Mouse (Mus musculus) lung, postnatal 0 days (tissue): Measurements from ENCODE around the gene Bmpr1a. TPM values are rescaled to one million over a fixed set of nuclear protein-coding genes. Genes with fewer than 3 reads are reported as not detected.
A peak's percentile ranks its signal among the peaks of the same experiment; 100 is the strongest.

ENCODE experiments used
- ATAC-seq: fragments of 200-750 bp; cut with Nextera tagmentation; 2 replicates; pipeline ENCODE4 v1.8.0; 2017; ENCODE audit warnings: moderate library complexity
- DNase-seq: peaks from one replicate; pipeline ENCODE4 v3.0.0-alpha.2; 2016; ENCODE audit warnings: low spot score
- H3K27ac ChIP-seq: fragments of 300-500 bp; sonication (generic); 2 replicates; pipeline ENCODE4 v1.5.1; 2014; ENCODE audit warnings: antibody characterized with exemption, mild to moderate bottlenecking, low read length, mixed read lengths
- H3K27me3 ChIP-seq: fragments of 300-500 bp; sonication (generic); replicated peaks from 2 replicates; pipeline ENCODE4 v1.6.1; 2014; ENCODE audit warnings: low read length, mixed read lengths; ENCODE audit not compliant: insufficient read depth
- H3K36me3 ChIP-seq: fragments of 300-500 bp; sonication (generic); 2 replicates; pipeline ENCODE4 v1.6.1; 2014; ENCODE audit warnings: low read length, mixed read lengths; ENCODE audit not compliant: insufficient read depth
- H3K4me1 ChIP-seq: fragments of 300-500 bp; sonication (generic); 2 replicates; pipeline ENCODE4 v1.6.1; 2014; ENCODE audit warnings: antibody characterized with exemption, low read depth, low read length, mixed read lengths; ENCODE audit not compliant: insufficient read depth
- H3K4me2 ChIP-seq: fragments of 300-500 bp; sonication (generic); replicated peaks from 2 replicates; pipeline ENCODE4 v1.6.1; 2014; ENCODE audit warnings: low read depth, mild to moderate bottlenecking, low read length, moderate library complexity, mixed read lengths
- H3K4me3 ChIP-seq: fragments of 300-500 bp; sonication (generic); 2 replicates; pipeline ENCODE4 v1.5.1; 2014; ENCODE audit warnings: low read depth, low read length
- H3K9ac ChIP-seq: fragments of 300-500 bp; sonication (generic); replicated peaks from 2 replicates; pipeline ENCODE4 v1.6.1; 2014; ENCODE audit warnings: low read depth, mild to moderate bottlenecking
- H3K9me3 ChIP-seq: fragments of 300-500 bp; sonication (generic); 2 replicates; pipeline ENCODE4 v1.6.1; 2016; ENCODE audit warnings: low read length, mixed read lengths
- CTCF ChIP-seq: IDR thresholded peaks from 2 replicates; pipeline ENCODE4 v1.5.1; 2016; ENCODE audit warnings: antibody characterized with exemption, mild to moderate bottlenecking
- EP300 ChIP-seq: IDR thresholded peaks from 2 replicates; pipeline ENCODE4 v1.6.1; 2016; ENCODE audit warnings: antibody characterized with exemption, mild to moderate bottlenecking, control low read depth
- WGBS: fragments of 180-500 bp; shearing (Covaris S2); extraction: QIAGEN DNeasy Blood & Tissue Kit; methylation state at CpG from one replicate; pipeline ENCODE4 v1.1.7; 2014; 5-methylcytosine and 5-hydroxymethylcytosine counted together
- polyA plus RNA-seq: library from polyadenylated mRNA; unstranded; fragments of >200 nt; fragmentation: Nextera tagmentation; extraction: Ambion mirVana; gene quantifications from 2 replicates; pipeline ENCODE4 v1.2.1, GENCODE M21; 2015

Bmpr1a gene
- polyA plus RNA-seq, 1 experiment from 2014 or later = 19.6 TPM

DNA sequence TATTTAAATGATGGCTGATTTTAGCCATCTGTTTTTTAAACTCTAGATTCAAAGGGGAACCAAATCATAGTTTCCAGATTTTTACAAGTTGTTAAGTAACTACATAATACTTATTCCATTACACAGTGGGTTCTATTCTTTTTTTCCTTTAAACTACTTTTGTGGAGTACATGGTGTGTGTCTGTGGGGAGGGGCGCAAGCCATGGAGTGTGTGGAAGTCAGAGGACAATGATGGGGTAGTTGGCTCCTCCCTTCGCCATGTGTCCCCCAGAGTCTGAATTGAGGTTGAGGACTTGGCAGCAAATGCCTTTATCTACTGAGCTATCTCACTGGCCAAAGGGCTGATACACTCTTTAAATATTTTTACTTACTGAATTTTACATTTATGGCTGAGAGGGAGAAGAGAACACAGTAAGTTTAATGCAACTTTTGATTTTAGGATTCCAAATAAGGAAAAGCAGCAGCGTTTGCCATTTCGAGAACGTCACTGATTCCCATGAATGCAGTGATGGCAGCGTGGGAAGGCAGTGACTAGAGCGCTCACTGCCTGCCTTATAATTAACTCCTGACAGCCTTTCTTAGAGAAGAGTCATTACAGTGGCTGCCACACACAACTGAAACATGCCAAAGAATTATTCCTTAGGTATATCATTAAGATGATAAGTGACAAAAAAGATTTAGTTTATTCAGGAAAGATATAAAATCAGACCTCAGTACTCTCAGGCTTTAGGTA lies 90.8 kb downstream of the Bmpr1a start:
- Histone ChIP-seq H3K4me1 (no peaks in the 10 kb centered on the region), H3K9me3 (no peaks in the 10 kb centered on the region), H3K27me3 (no peaks in the 10 kb centered on the region), H3K4me2 (no peak overlapping the region), H3K4me3 (no peak overlapping the region), H3K9ac (no peak overlapping the region), H3K36me3 (peaks cover 17% of the 10 kb centered on the region; the same call in 1 of the 2 replicates), H3K27ac (no peak overlapping the region)
- ATAC-seq (no peak), DNase-seq (no peak)
- WGBS = 91% methylated on average over 7 of the region's 7 CpGs
- no peak for TF ChIP-seq EP300
- no peak for TF ChIP-seq CTCF

DNA sequence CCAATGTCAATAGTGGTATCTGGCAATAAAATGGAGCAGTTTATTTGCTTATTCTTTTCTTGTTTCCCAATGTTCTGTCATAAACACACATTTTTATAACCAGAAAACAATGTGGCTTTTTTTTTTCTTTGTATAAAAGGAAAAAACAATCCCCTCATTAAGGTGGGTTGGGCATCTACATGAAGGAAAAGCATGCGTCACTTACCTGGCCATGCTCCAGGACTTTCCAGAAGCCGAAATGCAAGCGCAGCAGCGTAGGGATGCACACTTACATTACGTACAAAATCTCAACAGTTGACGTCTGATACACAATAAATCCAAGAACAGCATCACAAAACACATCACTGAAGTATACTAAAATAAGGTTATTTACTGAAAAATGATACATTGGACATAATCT lies 92.4 kb downstream of the Bmpr1a start:
- 83% methylated on average over 6 of the region's 6 CpGs for WGBS
- ATAC-seq (no peak), DNase-seq (no peak)
- Histone ChIP-seq H3K4me1 (no peaks in the 10 kb centered on the region), H3K4me2 (no peak overlapping the region), H3K9me3 (no peaks in the 10 kb centered on the region), H3K27me3 (no peaks in the 10 kb centered on the region), H3K4me3 (no peak overlapping the region), H3K36me3 (peaks cover 17% of the 10 kb centered on the region; the same call in 1 of the 2 replicates), H3K27ac (no peak overlapping the region), H3K9ac (no peak overlapping the region)
- no peak for TF ChIP-seq EP300
- TF ChIP-seq CTCF = no peak

DNA sequence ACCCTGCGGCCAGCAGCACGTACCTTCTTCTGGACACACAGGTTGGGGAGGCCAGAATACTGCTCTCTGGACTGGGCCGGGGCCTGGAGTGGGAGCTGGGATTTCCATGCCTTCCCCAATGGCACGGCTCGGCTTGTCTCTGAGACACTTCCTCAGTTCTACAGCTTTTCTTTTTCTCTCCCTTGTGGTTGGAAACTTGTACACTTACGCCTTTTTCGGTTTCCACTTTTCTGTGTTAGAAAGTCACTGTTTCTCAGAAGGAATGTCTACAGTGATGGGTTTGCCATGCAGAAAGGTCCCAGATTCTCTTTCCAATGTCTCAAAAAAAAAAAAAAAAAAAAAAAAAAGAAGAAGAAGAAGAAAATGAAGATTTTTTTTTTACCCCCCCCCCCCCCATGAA lies 99.7 kb downstream of the Bmpr1a start:
- no peaks in the 10 kb centered on the region for H3K9me3 ChIP-seq
- no peaks in the 10 kb centered on the region for H3K27me3 ChIP-seq
- no peak for DNase-seq
- H3K4me2 ChIP-seq = no peak overlapping the region
- ATAC-seq = no peak
- H3K27ac ChIP-seq = no peak overlapping the region
- TF ChIP-seq EP300 (no peak), CTCF (no peak)
- H3K9ac ChIP-seq = no peak overlapping the region
- no peak overlapping the region for H3K4me3 ChIP-seq
- H3K36me3 ChIP-seq = 0 out of 2 replicates have a peak, but pooled peaks cover 4% of the 10 kb centered on the region
- no peaks in the 10 kb centered on the region for H3K4me1 ChIP-seq
- WGBS = 96% methylated on average over 7 of the region's 7 CpGs

DNA sequence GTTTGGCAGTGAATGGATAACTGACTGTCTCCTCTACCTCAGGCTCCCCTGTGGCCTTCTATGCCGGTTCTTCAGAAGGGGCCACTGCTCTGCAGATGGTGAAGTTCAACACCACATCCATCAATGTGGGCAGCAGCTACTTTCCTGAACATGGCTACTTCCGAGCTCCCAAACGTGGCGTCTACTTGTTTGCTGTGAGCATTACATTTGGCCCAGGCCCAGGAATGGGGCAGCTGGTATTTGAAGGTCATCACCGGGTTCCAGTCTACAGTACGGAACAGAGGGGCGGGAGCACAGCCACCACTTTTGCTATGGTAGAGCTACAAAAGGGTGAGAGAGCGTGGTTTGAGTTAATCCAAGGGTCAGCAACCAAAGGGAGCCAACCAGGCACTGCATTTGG lies 100.3 kb downstream of the Bmpr1a start:
- no peak for ATAC-seq
- DNase-seq = no peak
- Histone ChIP-seq H3K4me1 (no peaks in the 10 kb centered on the region), H3K4me2 (no peak overlapping the region), H3K36me3 (0 out of 2 replicates have a peak, but pooled peaks cover 4% of the 10 kb centered on the region), H3K27ac (no peak overlapping the region), H3K27me3 (no peaks in the 10 kb centered on the region), H3K4me3 (no peak overlapping the region), H3K9ac (no peak overlapping the region), H3K9me3 (no peaks in the 10 kb centered on the region)
- 42% methylated on average over 8 of the region's 8 CpGs for WGBS
- TF ChIP-seq CTCF (no peak), EP300 (no peak)

DNA sequence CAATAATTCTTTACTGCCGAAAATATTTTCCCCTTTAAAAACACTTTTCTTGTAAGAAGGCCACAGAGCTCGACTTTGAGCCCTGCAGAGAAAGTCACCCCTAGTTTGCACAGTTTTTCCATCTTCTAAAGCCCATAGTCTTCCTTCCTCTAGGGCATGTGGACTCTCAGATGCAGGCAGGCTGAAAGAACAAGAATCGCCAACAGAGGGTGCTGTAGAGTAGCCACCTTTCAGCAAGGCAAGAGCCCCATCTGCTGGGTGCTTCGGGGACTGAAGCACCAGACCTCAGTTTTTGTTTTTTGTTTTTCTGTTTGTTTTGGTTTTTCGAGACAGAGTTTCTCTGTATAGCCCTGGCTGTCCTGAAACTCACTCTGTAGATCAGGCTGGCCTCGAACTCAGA lies 102.0 kb downstream of the Bmpr1a start:
- 48% methylated on average over 6 of the region's 6 CpGs for WGBS
- ATAC-seq = peak; percentile 19; the same call in 1 of the 2 replicates

DNA sequence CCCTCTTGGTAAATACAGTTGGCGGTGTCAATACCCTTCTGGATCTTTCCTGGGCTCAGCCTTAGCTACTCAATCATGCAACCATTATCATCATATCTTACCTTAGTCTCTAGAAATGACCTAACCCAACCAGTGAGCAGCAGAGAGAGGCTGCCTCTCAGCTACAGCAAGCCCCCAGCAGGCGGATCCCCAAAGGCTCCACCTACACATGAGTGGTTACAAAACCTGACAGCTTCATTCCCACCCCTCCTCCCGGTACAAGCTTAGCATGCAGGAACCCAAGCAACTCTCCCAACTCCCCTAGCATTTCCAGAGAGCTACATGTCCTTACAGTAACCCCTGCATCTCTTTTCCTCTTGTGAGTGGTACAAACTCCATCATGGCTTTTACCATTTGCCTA lies 103.1 kb downstream of the Bmpr1a start:
- no peak overlapping the region for H3K4me2 ChIP-seq
- H3K9me3 ChIP-seq = no peaks in the 10 kb centered on the region
- H3K4me1 ChIP-seq = no peaks in the 10 kb centered on the region
- DNase-seq (no peak), ATAC-seq (no peak)
- H3K27ac ChIP-seq = no peak overlapping the region
- 0 out of 2 replicates have a peak, but pooled peaks cover 4% of the 10 kb centered on the region for H3K36me3 ChIP-seq
- TF ChIP-seq EP300 = no peak
- no peak for TF ChIP-seq CTCF
- no peaks in the 10 kb centered on the region for H3K27me3 ChIP-seq
- no peak overlapping the region for H3K9ac ChIP-seq
- 83% methylated on average over 3 of the region's 3 CpGs for WGBS
- H3K4me3 ChIP-seq = no peak overlapping the region

More for the DNA sequence above, 102.0 kb downstream of the Bmpr1a start:
- H3K36me3 ChIP-seq = 0 out of 2 replicates have a peak, but pooled peaks cover 4% of the 10 kb centered on the region
- no peak overlapping the region for H3K9ac ChIP-seq
- H3K4me1 ChIP-seq = no peaks in the 10 kb centered on the region
- no peaks in the 10 kb centered on the region for H3K9me3 ChIP-seq
- H3K27me3 ChIP-seq = no peaks in the 10 kb centered on the region
- no peak overlapping the region for H3K4me3 ChIP-seq
- TF ChIP-seq CTCF (peak; percentile 99), EP300 (no peak)
- H3K4me2 ChIP-seq = no peak overlapping the region
- H3K27ac ChIP-seq = no peak overlapping the region
- peak; percentile 69 for DNase-seq
